Mouse (Mus musculus): ENCODE measurements around the gene Arnt2. TPM values are rescaled to one million over a fixed set of nuclear protein-coding genes. Genes with fewer than 3 reads are reported as not detected.

Arnt2 gene
- polyA plus RNA-seq, 1 experiment from 2014 or later, result 118 TPM

GRCm38 (mm10) chr7:84197208-84197860 lies 212.6 kb downstream of the Arnt2 start:
- in situ Hi-C loops (cut with MboI; ENCODE audit: low pct_unique_long_range_greater_than_20kb), result no loop called here
- no peaks in the 10 kb centered on the region for H3K27me3 ChIP-seq
- DNase-seq (ENCODE audit: low read depth, low spot score) (peak; percentile 20), ATAC-seq (peak; percentile 57)
- CTCF ChIA-PET, result no interaction called here
- TF ChIP-seq CTCF (IDR thresholded peaks at IDR 0.05), result no peak
- POLR2A ChIA-PET, result no interaction called here

Other genes with a start within 250 kb of the Arnt2 start
- 59.2 TPM for gene Gm2115, start 118.8 kb upstream of the Arnt2 start, polyA plus RNA-seq (2021)
- gene Fah, start 196.5 kb upstream of the Arnt2 start, polyA plus RNA-seq (2021), result 22.5 TPM

All from Patski (cell line).